Mouse (Mus musculus) Muller cell, postnatal 12 days (primary cell): ENCODE results near the gene Gm4216.
"Not testable (repeated sequence)": the region's sequence is repeated elsewhere in the genome, so short reads cannot be mapped to it uniquely, and the experiment has no call there.

Experiments
- DNase-seq: peaks from one replicate; pipeline ENCODE4 v3.0.0-alpha.2; 2015; ENCODE audit errors: inconsistent ontology term

Gene Gm4216

DNA sequence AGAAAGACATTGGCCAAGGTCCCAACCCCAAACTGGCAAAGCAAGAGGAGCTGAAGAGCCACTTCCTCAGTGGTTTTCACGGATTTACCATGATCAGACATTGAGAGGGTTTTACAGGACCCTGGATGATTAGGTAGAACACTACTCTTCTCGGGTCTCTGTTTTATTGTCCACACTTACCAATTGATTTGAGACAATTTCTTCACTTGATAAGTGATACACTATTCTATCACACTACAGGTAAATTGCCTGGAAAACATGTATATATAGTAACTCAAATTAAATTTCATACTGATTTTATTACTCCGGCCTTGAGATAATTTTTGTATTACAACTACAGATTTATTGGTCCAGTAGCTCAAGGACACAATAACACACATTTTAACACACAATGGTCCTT, at the start of gene Gm4216:
TSS of gene Gm4216 (minus strand) at position 101 of the 400 bp plus-strand sequence.
- not testable (repeated sequence) for DNase-seq

DNA sequence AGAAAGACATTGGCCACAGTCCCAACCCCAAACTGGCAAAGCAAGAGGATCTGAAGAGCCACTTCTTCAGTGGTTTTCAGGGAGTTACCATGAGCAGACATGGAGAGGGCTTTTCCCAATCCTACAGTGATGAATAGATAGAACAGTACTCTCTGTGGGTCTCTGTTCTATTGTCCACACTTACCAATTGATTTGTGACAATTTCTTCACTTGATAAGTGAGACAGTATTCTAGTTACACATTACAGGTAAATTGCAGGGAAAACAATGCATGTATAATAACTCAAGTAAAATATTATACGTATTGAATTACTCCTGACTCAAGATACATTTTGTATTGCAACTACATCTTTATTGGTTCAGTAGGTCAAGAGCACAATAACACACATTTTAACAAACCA, 47.6 kb upstream of the Gm4216 start, which contains the start of gene Gm8720:
TSS of gene Gm8720 (minus strand) at position 101 of the 400 bp plus-strand sequence.
- not testable (repeated sequence) for DNase-seq

DNA sequence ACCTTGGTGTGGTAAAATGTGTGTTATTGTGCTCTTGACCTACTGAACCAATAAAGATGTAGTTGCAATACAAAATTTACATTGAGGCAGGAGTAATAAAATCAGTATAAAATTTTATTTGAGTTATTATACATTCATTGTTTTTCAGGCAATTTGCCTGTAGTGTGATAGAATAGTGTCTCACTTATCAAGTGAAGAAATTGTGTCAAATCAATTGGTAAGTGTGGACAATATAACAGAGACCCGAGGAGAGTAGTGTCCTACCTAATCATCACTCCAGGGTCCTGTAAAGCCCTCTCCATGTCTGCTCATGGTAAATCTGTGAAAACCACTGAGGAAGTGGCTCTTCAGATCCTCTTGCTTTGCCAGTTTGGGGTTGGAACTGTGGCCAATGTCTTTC, 35.5 kb upstream of the Gm4216 start, which contains the start of gene Vmn1r163:
TSS of gene Vmn1r163 (plus strand) at position 301 of the 400 bp plus-strand sequence.
- DNase-seq, result not testable (repeated sequence)

- DNase-seq, result not testable (repeated sequence)
Measured at GRCm38 (mm10) chr7:22984573-22984972, 35.1 kb downstream of the Gm4216 start, which contains the start of gene Gm4214. Gm4214 (minus strand) TSS chr7:22984673.
